Mouse (Mus musculus) limb, embryonic 11.5 days (tissue): ENCODE data around the gene Lcmt1. TPM values are rescaled to one million over a fixed set of nuclear protein-coding genes. Genes with fewer than 3 reads are reported as not detected.

Experiments used
- ATAC-seq: fragments of 200-750 bp; cut with Nextera tagmentation; 2 replicates; pipeline ENCODE4 v1.8.0; 2017; ENCODE audit warnings: low read depth; ENCODE audit not compliant: insufficient number of reproducible peaks, low FRiP score, low TSS enrichment
- DNase-seq: peaks from one replicate; pipeline ENCODE4 v3.0.0-alpha.2; 2015; ENCODE audit warnings: low spot score
- H3K27ac ChIP-seq: fragments of 300-500 bp; sonication (generic); replicated peaks from 2 replicates; pipeline ENCODE4 v1.5.1; 2014; ENCODE audit warnings: low read depth, mild to moderate bottlenecking, low read length
- H3K27me3 ChIP-seq: fragments of 300-500 bp; sonication (generic); 2 replicates; pipeline ENCODE4 v1.6.1; 2014; ENCODE audit warnings: mild to moderate bottlenecking, low read length, mixed read lengths; ENCODE audit not compliant: control insufficient read depth, insufficient read depth
- H3K36me3 ChIP-seq: fragments of 300-500 bp; sonication (generic); 2 replicates; pipeline ENCODE4 v1.6.1; 2014; ENCODE audit warnings: mild to moderate bottlenecking, low read length, moderate library complexity, mixed read lengths; ENCODE audit not compliant: control insufficient read depth, insufficient read depth
- H3K4me1 ChIP-seq: fragments of 300-500 bp; sonication (generic); 2 replicates; pipeline ENCODE4 v1.6.1; 2014; ENCODE audit warnings: low read length, mixed read lengths; ENCODE audit not compliant: control insufficient read depth, insufficient read depth
- H3K4me2 ChIP-seq: fragments of 300-500 bp; sonication (generic); 2 replicates; pipeline ENCODE4 v1.6.1; 2014; ENCODE audit warnings: low read depth, mild to moderate bottlenecking, moderate library complexity; ENCODE audit not compliant: severe bottlenecking
- H3K4me3 ChIP-seq: fragments of 300-500 bp; sonication (generic); 2 replicates; pipeline ENCODE4 v1.5.1; 2014; ENCODE audit warnings: low read depth, low read length
- H3K9ac ChIP-seq: fragments of 300-500 bp; sonication (generic); 2 replicates; pipeline ENCODE4 v1.6.1; 2014; ENCODE audit warnings: mild to moderate bottlenecking, low read length
- H3K9me3 ChIP-seq: fragments of 300-500 bp; sonication (generic); 2 replicates; pipeline ENCODE4 v1.6.1; 2016; ENCODE audit warnings: low read length; ENCODE audit not compliant: control insufficient read depth
- WGBS: fragments of 180-500 bp; shearing (Covaris S2); extraction: QIAGEN DNeasy Blood & Tissue Kit; methylation state at CpG from one replicate; pipeline ENCODE4 v1.1.7; 2014; 5-methylcytosine and 5-hydroxymethylcytosine counted together
- polyA plus RNA-seq: library from polyadenylated mRNA; unstranded; fragments of >200 nt; fragmentation: Nextera tagmentation; extraction: Ambion mirVana; gene quantifications from 2 replicates; pipeline ENCODE4 v1.2.1, GENCODE M21; 2014

Lcmt1 gene
- polyA plus RNA-seq, 1 experiment from 2014 or later: 60.7 TPM

GRCm38 (mm10) chr7:123363971-123364370 lies 5.6 kb upstream of the Lcmt1 start:
- H3K27ac ChIP-seq: no peak overlapping the region
- DNase-seq (no peak), ATAC-seq (no peak)
- no peak overlapping the region for H3K4me3 ChIP-seq
- WGBS: 91% methylated on average over 8 of the region's 8 CpGs
- H3K9ac ChIP-seq: no peak overlapping the region
- H3K36me3 ChIP-seq: no peaks in the 10 kb centered on the region
- H3K9me3 ChIP-seq: no peaks in the 10 kb centered on the region
- no peak overlapping the region for H3K4me2 ChIP-seq
- H3K4me1 ChIP-seq: peaks cover 9% of the 10 kb centered on the region
- H3K27me3 ChIP-seq: no peaks in the 10 kb centered on the region

- no peak for ATAC-seq
- Histone ChIP-seq H3K27ac (no peak overlapping the region), H3K27me3 (no peaks in the 10 kb centered on the region), H3K36me3 (no peaks in the 10 kb centered on the region), H3K4me2 (no peak overlapping the region), H3K4me1 (peaks cover 12% of the 10 kb centered on the region), H3K9ac (no peak overlapping the region), H3K9me3 (no peaks in the 10 kb centered on the region), H3K4me3 (no peak overlapping the region)
- 93% methylated on average over 7 of the region's 7 CpGs for WGBS
- no peak for DNase-seq
Observed at GRCm38 (mm10) chr7:123365876-123366741, 3.5 kb upstream of the Lcmt1 start.

DNA sequence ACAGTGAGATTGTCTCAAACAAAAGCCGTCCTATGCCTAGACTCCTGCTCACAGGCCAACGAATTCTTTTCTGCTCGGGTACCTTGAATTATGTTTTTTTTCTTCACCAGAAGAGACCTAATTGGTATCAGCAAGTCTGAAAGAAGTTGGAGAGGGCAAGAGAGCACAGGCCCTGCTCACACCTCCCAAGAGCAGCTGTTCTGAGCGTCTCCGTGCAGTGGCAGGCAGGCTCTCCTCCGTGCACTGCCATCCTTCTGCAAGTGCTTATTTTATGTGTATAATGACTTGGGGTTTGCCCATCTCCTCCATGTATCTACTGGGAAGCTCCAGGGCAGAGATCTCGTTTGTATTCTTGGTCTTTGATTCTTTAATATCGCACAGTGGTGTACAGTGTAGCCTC lies 2.8 kb upstream of the Lcmt1 start:
- Histone ChIP-seq H3K27ac (no peak overlapping the region), H3K4me2 (no peak overlapping the region)

DNA sequence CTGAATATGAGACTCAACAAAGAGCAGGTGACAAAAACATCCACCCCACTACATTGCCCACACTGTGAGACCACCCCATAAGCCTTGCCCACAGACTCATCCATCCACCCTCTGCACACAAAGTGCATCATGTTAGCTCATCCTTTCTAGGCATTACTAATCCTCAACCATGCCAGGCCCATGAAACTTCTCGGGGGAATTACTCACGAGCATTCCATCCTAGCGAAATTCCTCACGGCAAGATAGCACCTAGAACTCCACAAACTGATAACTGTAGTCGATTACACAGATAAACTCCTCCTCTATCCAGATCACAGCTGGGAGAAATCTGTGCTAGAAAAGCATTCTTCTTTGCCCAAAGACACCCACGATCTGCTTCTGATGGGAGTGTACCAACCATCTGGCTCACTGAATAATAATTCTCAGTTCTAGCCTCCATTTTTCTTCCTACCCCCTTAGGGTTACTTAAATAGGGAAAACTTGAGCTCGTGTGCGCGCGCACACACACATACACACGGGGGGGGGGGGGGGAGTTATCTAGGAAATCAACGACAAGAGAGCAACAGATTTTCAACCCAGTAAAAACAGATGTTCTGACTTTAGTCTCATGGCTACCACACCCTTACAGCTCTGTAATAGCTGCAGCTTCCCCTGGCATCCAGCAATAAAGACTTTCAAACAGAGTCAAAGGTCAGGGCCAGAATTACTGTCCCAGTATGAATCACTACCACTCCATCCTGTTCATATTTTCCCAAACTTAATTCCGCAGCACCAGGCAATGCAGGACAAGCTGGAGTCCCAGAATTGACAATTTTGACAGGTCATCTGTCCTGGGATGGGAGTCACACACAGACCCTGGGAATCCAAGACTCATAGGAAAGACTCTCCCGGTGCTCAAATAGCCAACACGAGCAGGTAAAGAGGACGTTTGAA lies 2.1 kb upstream of the Lcmt1 start:
- H3K36me3 ChIP-seq: no peaks in the 10 kb centered on the region
- WGBS: 82% methylated on average over 16 of the region's 16 CpGs
- 0 out of 2 replicates have a peak overlapping the region, but pooled peaks have one; percentile 28 for H3K9ac ChIP-seq

More for the DNA sequence above, 2.8 kb upstream of the Lcmt1 start:
- Histone ChIP-seq H3K9ac (0 out of 2 replicates have a peak overlapping the region, but pooled peaks have one; percentile 28), H3K9me3 (no peaks in the 10 kb centered on the region), H3K4me1 (peaks cover 12% of the 10 kb centered on the region), H3K27me3 (no peaks in the 10 kb centered on the region), H3K4me3 (no peak overlapping the region), H3K36me3 (no peaks in the 10 kb centered on the region)
- ATAC-seq (no peak), DNase-seq (no peak)
- 82% methylated on average over 8 of the region's 8 CpGs for WGBS

DNA sequence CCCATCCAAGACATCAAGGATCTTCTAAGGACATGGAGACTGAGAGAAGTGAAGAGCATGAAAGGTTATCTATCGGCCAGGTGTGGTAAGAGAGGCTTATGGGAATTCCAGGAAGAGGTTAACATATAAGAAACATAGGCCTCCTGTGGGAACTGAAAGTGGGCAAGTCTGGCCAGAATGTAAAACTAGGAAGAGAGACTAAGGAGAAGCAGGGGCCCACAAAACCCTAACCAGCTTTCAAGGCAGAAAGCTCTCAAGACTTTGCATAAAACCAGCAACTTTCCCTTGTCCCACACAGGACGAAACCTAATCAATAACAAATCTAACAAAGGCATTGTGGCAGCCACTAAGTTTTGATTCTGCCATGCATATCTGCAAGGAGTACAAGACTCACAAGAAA lies 1.4 kb upstream of the Lcmt1 start:
- DNase-seq (no peak), ATAC-seq (no peak)
- 84% methylated on average over 2 of the region's 2 CpGs for WGBS
- Histone ChIP-seq H3K27me3 (no peaks in the 10 kb centered on the region), H3K4me2 (peak overlapping the region; percentile 69; the same call in 1 of the 2 replicates), H3K4me3 (peak overlapping the region; percentile 55; the same call in 1 of the 2 replicates), H3K27ac (no peak overlapping the region), H3K9ac (no peak overlapping the region), H3K36me3 (no peaks in the 10 kb centered on the region), H3K9me3 (no peaks in the 10 kb centered on the region), H3K4me1 (peaks cover 12% of the 10 kb centered on the region)

More for the DNA sequence above, 2.1 kb upstream of the Lcmt1 start:
- ATAC-seq (no peak), DNase-seq (no peak)
- Histone ChIP-seq H3K4me3 (no peak overlapping the region), H3K9me3 (no peaks in the 10 kb centered on the region), H3K27ac (no peak overlapping the region), H3K27me3 (no peaks in the 10 kb centered on the region), H3K4me2 (peak overlapping the region; percentile 69; the same call in 1 of the 2 replicates), H3K4me1 (peaks cover 12% of the 10 kb centered on the region)

DNA sequence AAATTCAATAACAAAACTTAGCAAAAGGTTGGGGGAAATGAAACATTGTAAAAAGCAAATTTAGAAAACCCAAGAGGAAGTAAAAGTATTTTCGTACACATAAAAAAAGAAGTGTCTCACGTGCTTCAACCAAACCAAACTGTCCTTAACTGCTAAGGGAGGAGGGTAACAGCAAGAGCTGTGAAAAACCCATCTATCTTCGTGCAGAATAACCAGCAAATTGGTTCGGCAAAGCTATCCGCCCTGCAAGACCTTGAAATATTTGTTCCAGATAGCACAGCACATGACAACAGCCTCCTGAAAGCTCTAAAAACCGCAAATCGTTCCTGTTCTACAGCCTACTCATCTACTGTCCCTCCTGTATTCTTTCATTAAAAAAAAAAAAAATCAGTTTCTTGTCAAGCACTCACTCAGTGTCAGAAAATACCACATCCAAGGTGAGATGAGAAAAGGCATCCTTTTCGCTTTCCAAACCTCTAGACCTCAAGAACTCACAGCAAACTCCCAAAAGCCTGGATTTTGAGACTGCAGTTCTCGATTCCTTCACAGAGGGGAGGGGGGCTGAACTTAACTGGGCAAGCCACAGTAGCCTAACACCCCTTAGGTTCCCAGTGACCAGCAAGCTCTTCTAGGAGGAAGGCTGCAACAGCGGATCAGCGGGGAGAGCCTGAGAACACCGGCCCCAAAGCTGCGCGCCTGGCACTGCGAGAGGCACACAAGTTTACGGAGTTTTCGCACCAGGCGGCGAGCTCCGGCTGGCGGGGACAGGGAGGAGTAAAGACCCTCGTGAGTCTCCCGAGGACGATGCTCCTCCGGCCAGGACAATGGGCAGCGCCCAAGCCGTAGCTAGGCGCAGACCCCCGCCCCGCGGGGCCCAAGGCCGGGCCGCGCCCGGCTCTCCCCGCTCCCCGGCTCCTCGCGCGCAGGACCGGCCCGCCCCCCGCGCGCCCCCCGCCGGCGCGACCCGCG lies 522 bp upstream of the Lcmt1 start:
- peak; percentile 74 for DNase-seq
- H3K9ac ChIP-seq: peak overlapping the region; percentile 89
- ATAC-seq: peak; percentile 68
- peak overlapping the region; percentile 69 for H3K4me2 ChIP-seq
- H3K4me3 ChIP-seq: peak overlapping the region; percentile 55
- no peaks in the 10 kb centered on the region for H3K27me3 ChIP-seq
- H3K36me3 ChIP-seq: no peaks in the 10 kb centered on the region
- 3% methylated on average over 45 of the region's 51 CpGs for WGBS
- H3K9me3 ChIP-seq: no peaks in the 10 kb centered on the region
- peaks cover 12% of the 10 kb centered on the region for H3K4me1 ChIP-seq
- peak overlapping the region; percentile 85 for H3K27ac ChIP-seq

DNA sequence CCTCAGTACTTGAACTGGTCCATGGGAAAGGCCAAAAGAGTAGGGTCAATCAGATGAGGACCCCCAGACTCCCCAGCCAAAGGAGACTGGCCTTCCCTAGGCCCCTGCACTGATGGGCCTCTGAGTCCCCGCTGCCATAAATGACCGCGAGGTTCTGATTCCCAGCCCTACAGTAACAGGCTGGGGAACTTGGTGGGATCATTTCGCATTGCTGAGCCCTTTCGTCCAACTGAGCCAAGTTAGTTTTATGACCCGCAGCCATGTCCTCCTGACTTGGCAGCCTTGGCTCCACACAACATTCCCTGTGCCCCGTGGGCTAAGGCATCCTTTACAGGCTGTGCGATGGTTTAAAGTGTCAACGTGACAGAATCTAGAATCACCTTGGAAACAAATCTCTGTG lies 1.1 kb downstream of the Lcmt1 start:
- peak overlapping the region; percentile 55 for H3K4me3 ChIP-seq
- no peak overlapping the region for H3K27ac ChIP-seq
- DNase-seq (no peak), ATAC-seq (no peak)
- peak overlapping the region; percentile 67 for H3K4me2 ChIP-seq
- peak overlapping the region; percentile 72 for H3K9ac ChIP-seq
- H3K36me3 ChIP-seq: no peaks in the 10 kb centered on the region
- no peaks in the 10 kb centered on the region for H3K9me3 ChIP-seq
- WGBS: 43% methylated on average over 9 of the region's 9 CpGs
- no peaks in the 10 kb centered on the region for H3K27me3 ChIP-seq
- peaks cover 12% of the 10 kb centered on the region for H3K4me1 ChIP-seq
